Mouse (Mus musculus) 416B (cell line): ENCODE measurements around the gene Olfr746.

Source experiments
- DNase-seq: peaks from one replicate; pipeline ENCODE4 v3.0.0; 2011; ENCODE audit warnings: low read depth

Gene Olfr746

DNA sequence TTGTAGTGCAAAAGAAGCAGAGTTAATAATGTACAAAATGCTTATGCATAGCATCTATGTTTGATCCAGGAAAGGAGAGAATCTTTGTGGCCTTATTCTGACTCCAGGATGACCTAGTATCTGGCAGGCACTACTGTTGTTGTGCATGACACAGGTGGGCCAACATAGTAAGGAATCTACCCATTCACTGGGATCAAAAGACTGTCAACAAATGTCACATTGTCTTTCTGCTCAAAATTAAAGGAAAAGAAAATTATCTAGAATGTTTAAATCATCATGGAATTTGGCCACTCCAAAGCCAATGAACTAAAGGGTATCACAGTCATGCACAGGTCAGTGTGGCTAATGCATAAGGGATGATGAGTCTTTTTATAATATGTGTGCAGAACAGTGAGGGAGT, at the start of gene Olfr746:
Gene Olfr746 (plus strand): TSS at position 301 of the 400 bp plus-strand sequence.
- DNase-seq: no peak

GRCm38 (mm10) chr14:50614579-50614978, 32.3 kb upstream of the Olfr746 start, which contains the start of gene Olfr744:
Gene Olfr744 (plus strand): TSS chr14:50614879.
- DNase-seq: no peak

DNA sequence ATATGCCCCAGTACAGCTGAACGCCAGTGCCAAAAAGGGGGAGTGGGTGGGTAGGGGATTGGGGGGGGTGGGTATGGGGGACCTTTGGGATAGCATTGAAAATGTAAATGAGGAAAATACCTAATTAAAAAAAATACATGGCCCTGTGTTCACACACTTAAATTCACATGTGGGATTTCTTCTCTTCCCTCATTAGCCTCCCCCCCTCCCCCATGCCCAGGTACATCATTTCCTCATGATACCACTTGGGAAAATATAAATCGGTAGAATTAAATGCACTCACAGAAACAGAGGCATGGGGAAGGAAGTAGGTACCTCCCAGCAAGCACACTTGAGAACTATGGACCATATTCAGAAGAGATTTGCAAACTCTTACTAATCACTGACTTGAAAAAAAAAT, 7.8 kb upstream of the Olfr746 start, which contains the start of gene Olfr745:
Gene Olfr745 (plus strand): TSS at position 301 of the 400 bp plus-strand sequence.
- DNase-seq: no peak

- DNase-seq: no peak
Measured at GRCm38 (mm10) chr14:50693106-50693505, 46.2 kb downstream of the Olfr746 start, which contains the start of gene Olfr747. Gene Olfr747 (minus strand): TSS chr14:50693206.
